Mouse (Mus musculus) embryonic facial prominence, embryonic 13.5 days (tissue): ENCODE measurements around the gene Myh9. TPM values are rescaled to one million over a fixed set of nuclear protein-coding genes. Genes with fewer than 3 reads are reported as not detected.
"Not testable (repeated sequence)": the region's sequence is repeated elsewhere in the genome, so short reads cannot be mapped to it uniquely, and the experiment has no call there.

Source experiments
- ATAC-seq: fragments of 200-750 bp; cut with Nextera tagmentation; 2 replicates; pipeline ENCODE4 v1.8.0; 2017; ENCODE audit warnings: low read depth; ENCODE audit not compliant: insufficient number of reproducible peaks, insufficient read depth, low FRiP score, low TSS enrichment
- H3K27ac ChIP-seq: fragments of 300-500 bp; sonication (generic); 2 replicates; pipeline ENCODE4 v1.5.1; 2015; ENCODE audit warnings: moderate library complexity, mild to moderate bottlenecking, inconsistent platforms
- H3K27me3 ChIP-seq: fragments of 300-500 bp; sonication (generic); 2 replicates; pipeline ENCODE4 v1.6.1; 2015; ENCODE audit warnings: mild to moderate bottlenecking, inconsistent platforms
- H3K36me3 ChIP-seq: fragments of 300-500 bp; sonication (generic); 2 replicates; pipeline ENCODE4 v1.6.1; 2015; ENCODE audit warnings: mild to moderate bottlenecking, inconsistent platforms
- H3K4me1 ChIP-seq: fragments of 300-500 bp; sonication (generic); 2 replicates; pipeline ENCODE4 v1.6.1; 2015; ENCODE audit warnings: inconsistent platforms
- H3K4me2 ChIP-seq: fragments of 300-500 bp; sonication (generic); 2 replicates; pipeline ENCODE4 v1.6.1; 2015; ENCODE audit warnings: moderate library complexity, mild to moderate bottlenecking, inconsistent platforms
- H3K4me3 ChIP-seq: fragments of 300-500 bp; sonication (generic); 2 replicates; pipeline ENCODE4 v1.5.1; 2015; ENCODE audit warnings: mild to moderate bottlenecking, inconsistent platforms
- H3K9ac ChIP-seq: fragments of 300-500 bp; sonication (generic); 2 replicates; pipeline ENCODE4 v1.6.1; 2015; ENCODE audit warnings: mild to moderate bottlenecking, inconsistent platforms
- H3K9me3 ChIP-seq: fragments of 300-500 bp; sonication (generic); 2 replicates; pipeline ENCODE4 v1.6.1; 2016; ENCODE audit warnings: inconsistent platforms
- WGBS: fragments of 180-500 bp; shearing (Covaris S2); methylation state at CpG from one replicate; pipeline ENCODE4 v1.1.7; 2015; ENCODE audit warnings: mixed read lengths; 5-methylcytosine and 5-hydroxymethylcytosine counted together
- polyA plus RNA-seq: library from polyadenylated mRNA; unstranded; fragments of >200 nt; fragmentation: Nextera tagmentation; extraction: Ambion mirVana; gene quantifications from 2 replicates; pipeline ENCODE4 v1.2.1, GENCODE M21; 2015

The Myh9 gene
- polyA plus RNA-seq, 1 experiment from 2014 or later = 36.2 TPM

GRCm38 (mm10) chr15:77756081-77756480 lies 85.9 kb downstream of the Myh9 start:
- H3K4me2 ChIP-seq = no peak overlapping the region
- H3K9ac ChIP-seq = no peak overlapping the region
- no peaks in the 10 kb centered on the region for H3K9me3 ChIP-seq
- H3K4me1 ChIP-seq = no peaks in the 10 kb centered on the region
- no peak overlapping the region for H3K27ac ChIP-seq
- 60% methylated on average over 2 of the region's 2 CpGs for WGBS
- H3K36me3 ChIP-seq = peaks cover 13% of the 10 kb centered on the region
- H3K27me3 ChIP-seq = no peaks in the 10 kb centered on the region
- H3K4me3 ChIP-seq = no peak overlapping the region
- no peak for ATAC-seq

GRCm38 (mm10) chr15:77755132-77755531 lies 86.8 kb downstream of the Myh9 start:
- no peak for ATAC-seq
- Histone ChIP-seq H3K27ac (no peak overlapping the region), H3K36me3 (peaks cover 5% of the 10 kb centered on the region), H3K4me3 (no peak overlapping the region), H3K9me3 (no peaks in the 10 kb centered on the region), H3K4me1 (no peaks in the 10 kb centered on the region), H3K9ac (no peak overlapping the region), H3K4me2 (no peak overlapping the region), H3K27me3 (no peaks in the 10 kb centered on the region)
- 40% methylated on average over 2 of the region's 2 CpGs for WGBS

- WGBS = 68% methylated on average over 11 of the region's 11 CpGs
- ATAC-seq = no peak
- Histone ChIP-seq H3K9me3 (no peaks in the 10 kb centered on the region), H3K27ac (no peak overlapping the region), H3K36me3 (no peaks in the 10 kb centered on the region), H3K27me3 (no peaks in the 10 kb centered on the region), H3K9ac (no peak overlapping the region), H3K4me3 (no peak overlapping the region), H3K4me2 (no peak overlapping the region), H3K4me1 (no peaks in the 10 kb centered on the region)
Measured at GRCm38 (mm10) chr15:77752443-77752842, 89.5 kb downstream of the Myh9 start.

- Histone ChIP-seq H3K4me3 (no peak overlapping the region), H3K36me3 (no peaks in the 10 kb centered on the region), H3K27me3 (no peaks in the 10 kb centered on the region), H3K4me1 (no peaks in the 10 kb centered on the region), H3K27ac (no peak overlapping the region), H3K9ac (no peak overlapping the region), H3K4me2 (no peak overlapping the region), H3K9me3 (no peaks in the 10 kb centered on the region)
- no peak for ATAC-seq
- 34% methylated on average over 1 of the region's 1 CpGs for WGBS
Measured at GRCm38 (mm10) chr15:77750461-77750860, 91.5 kb downstream of the Myh9 start.

GRCm38 (mm10) chr15:77749717-77750116 lies 92.3 kb downstream of the Myh9 start:
- Histone ChIP-seq H3K9me3 (no peaks in the 10 kb centered on the region), H3K27me3 (no peaks in the 10 kb centered on the region), H3K4me2 (no peak overlapping the region), H3K27ac (no peak overlapping the region), H3K4me1 (no peaks in the 10 kb centered on the region), H3K9ac (no peak overlapping the region), H3K36me3 (no peaks in the 10 kb centered on the region), H3K4me3 (no peak overlapping the region)
- no peak for ATAC-seq
- WGBS = 93% methylated on average over 10 of the region's 10 CpGs

- H3K27me3 ChIP-seq = no peaks in the 10 kb centered on the region
- whole genome bisulfite sequencing = 94% methylated on average over 3 of the region's 3 CpGs
- no peaks in the 10 kb centered on the region for H3K36me3 ChIP-seq
- H3K27ac ChIP-seq = no peak overlapping the region
- no peak for ATAC-seq
- no peak overlapping the region for H3K4me2 ChIP-seq
- H3K9ac ChIP-seq = no peak overlapping the region
- H3K4me1 ChIP-seq = no peaks in the 10 kb centered on the region
- no peak overlapping the region for H3K4me3 ChIP-seq
- no peaks in the 10 kb centered on the region for H3K9me3 ChIP-seq
Measured at GRCm38 (mm10) chr15:77748414-77748813, 93.6 kb downstream of the Myh9 start.

GRCm38 (mm10) chr15:77746326-77746725 lies 95.6 kb downstream of the Myh9 start:
- Histone ChIP-seq H3K4me1 (no peaks in the 10 kb centered on the region), H3K27me3 (no peaks in the 10 kb centered on the region), H3K27ac (no peak overlapping the region), H3K9me3 (no peaks in the 10 kb centered on the region), H3K4me3 (no peak overlapping the region), H3K9ac (no peak overlapping the region), H3K36me3 (no peaks in the 10 kb centered on the region), H3K4me2 (no peak overlapping the region)
- no peak for ATAC-seq
- WGBS = 91% methylated on average over 1 of the region's 1 CpGs

GRCm38 (mm10) chr15:77745081-77745480 lies 96.9 kb downstream of the Myh9 start:
- Histone ChIP-seq H3K9me3 (no peaks in the 10 kb centered on the region), H3K4me2 (no peak overlapping the region), H3K4me1 (no peaks in the 10 kb centered on the region), H3K27ac (no peak overlapping the region), H3K36me3 (no peaks in the 10 kb centered on the region), H3K9ac (no peak overlapping the region), H3K27me3 (no peaks in the 10 kb centered on the region), H3K4me3 (no peak overlapping the region)
- ATAC-seq = no peak

GRCm38 (mm10) chr15:77744632-77745031 lies 97.3 kb downstream of the Myh9 start:
- WGBS = 47% methylated on average over 5 of the region's 5 CpGs
- H3K4me1 ChIP-seq = no peaks in the 10 kb centered on the region
- no peak for ATAC-seq

GRCm38 (mm10) chr15:77741556-77741955 lies 100.4 kb downstream of the Myh9 start:
- H3K27ac ChIP-seq, H3K27me3 ChIP-seq, H3K36me3 ChIP-seq, H3K4me3 ChIP-seq, H3K9me3 ChIP-seq, H3K4me1 ChIP-seq, H3K4me2 ChIP-seq, H3K9ac ChIP-seq, ATAC-seq: not testable (repeated sequence)
- 86% methylated on average over 6 of the region's 6 CpGs for WGBS

More at GRCm38 (mm10) chr15:77744632-77745031, 97.3 kb downstream of the Myh9 start:
- H3K4me3 ChIP-seq = no peak overlapping the region
- no peaks in the 10 kb centered on the region for H3K27me3 ChIP-seq
- no peaks in the 10 kb centered on the region for H3K36me3 ChIP-seq
- no peak overlapping the region for H3K27ac ChIP-seq
- no peak overlapping the region for H3K9ac ChIP-seq
- no peak overlapping the region for H3K4me2 ChIP-seq
- no peaks in the 10 kb centered on the region for H3K9me3 ChIP-seq

GRCm38 (mm10) chr15:77740511-77741297 lies 101.3 kb downstream of the Myh9 start:
- Histone ChIP-seq H3K27ac (no peak overlapping the region), H3K9ac (no peak overlapping the region), H3K4me3 (no peak overlapping the region), H3K4me1 (no peaks in the 10 kb centered on the region), H3K36me3 (no peaks in the 10 kb centered on the region), H3K9me3 (no peaks in the 10 kb centered on the region), H3K4me2 (no peak overlapping the region), H3K27me3 (no peaks in the 10 kb centered on the region)
- 77% methylated on average over 9 of the region's 9 CpGs for WGBS
- ATAC-seq = no peak

- not testable (repeated sequence) for H3K9ac ChIP-seq, H3K27me3 ChIP-seq, H3K36me3 ChIP-seq, H3K9me3 ChIP-seq, H3K4me1 ChIP-seq, H3K27ac ChIP-seq, H3K4me2 ChIP-seq, H3K4me3 ChIP-seq, ATAC-seq
- 70% methylated on average over 4 of the region's 4 CpGs for WGBS
Measured at GRCm38 (mm10) chr15:77733903-77734302, 108.1 kb downstream of the Myh9 start.
